Mouse (Mus musculus) heart, adult 8-10 months (tissue): Measurements from ENCODE around the gene Olfr1346. TPM values are rescaled to one million over a fixed set of nuclear protein-coding genes. Genes with fewer than 3 reads are reported as not detected.
"Not testable (repeated sequence)": the region's sequence is repeated elsewhere in the genome, so short reads cannot be mapped to it uniquely, and the experiment has no call there.

Source experiments
- DNase-seq: peaks from one replicate; pipeline ENCODE4 v3.0.0; 2022; ENCODE audit warnings: low spot score
- total RNA-seq, 4 experiments: library from RNA; stranded (reverse); gene quantifications; 2 replicates each; pipeline ENCODE4 v1.2.4; 2022

The Olfr1346 gene
- not detected for total RNA-seq

DNA sequence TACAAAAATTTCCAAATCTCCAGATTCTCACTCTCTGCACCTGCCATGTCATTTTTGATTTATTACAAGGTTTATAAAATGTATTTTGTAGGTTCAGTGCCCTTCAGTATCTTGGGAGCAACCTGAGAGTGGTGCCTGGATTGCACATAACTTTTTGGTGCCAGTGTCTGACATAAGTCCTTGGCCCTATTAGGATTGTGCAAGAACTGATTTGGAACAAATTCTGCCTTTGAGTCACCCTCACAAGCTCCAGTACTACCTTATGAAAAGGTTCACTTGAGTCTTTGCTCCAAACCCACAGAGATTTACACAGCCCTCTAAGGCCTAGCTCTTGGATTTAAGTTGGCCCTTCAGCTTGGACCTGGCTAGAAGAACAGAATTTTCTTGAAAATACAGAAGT, at the start of gene Olfr1346:
Gene Olfr1346, plus strand, starts transcription at position 151 of the 400 bp plus-strand sequence.
- DNase-seq, result no peak

- DNase-seq, result no peak
Observed at GRCm38 (mm10) chr7:6419894-6420293, 47.0 kb upstream of the Olfr1346 start.

DNA sequence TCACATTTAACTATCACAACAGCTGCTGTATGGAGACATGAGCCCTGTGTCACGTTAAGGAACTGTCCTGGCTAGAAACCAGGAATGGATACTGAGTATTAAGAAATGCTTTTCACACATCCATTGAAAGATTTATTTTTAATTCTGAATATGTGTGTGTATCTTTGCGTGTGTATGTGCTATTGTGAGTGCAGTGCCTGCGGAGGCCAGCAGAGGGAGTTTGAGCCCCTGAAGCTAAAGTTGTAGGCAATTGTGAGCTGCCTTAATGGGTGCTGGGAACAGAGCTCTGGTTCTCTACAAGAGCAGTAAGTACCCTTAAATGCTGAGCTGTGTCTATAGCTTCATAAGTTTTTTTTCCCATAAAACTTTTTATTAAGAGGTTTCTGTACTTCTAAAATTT, 37.5 kb upstream of the Olfr1346 start:
- no peak for DNase-seq

- DNase-seq, result peak; percentile 10
Observed at GRCm38 (mm10) chr7:6430342-6430741, 36.6 kb upstream of the Olfr1346 start.

DNA sequence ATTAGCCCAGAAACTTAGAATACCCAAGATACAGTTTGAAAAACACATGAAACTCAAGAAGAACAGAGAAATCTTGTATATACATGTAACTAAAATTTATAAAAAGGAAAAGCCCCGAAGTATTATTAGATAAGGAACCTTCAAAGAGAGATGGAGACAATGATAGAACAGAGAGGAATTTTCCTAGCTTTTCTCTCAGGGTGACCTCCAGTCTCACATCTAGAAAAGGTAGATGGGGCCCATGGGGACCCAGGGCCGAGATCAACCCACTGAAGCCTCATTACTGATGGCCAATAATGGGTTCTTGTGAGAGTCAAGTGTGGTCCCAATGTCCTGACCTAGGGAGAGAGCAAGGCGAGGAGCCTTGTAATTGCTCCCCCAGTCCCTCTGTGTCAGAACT, 28.5 kb upstream of the Olfr1346 start, which contains the start of gene Olfr1344:
Gene Olfr1344, plus strand, starts transcription at position 301 of the 400 bp plus-strand sequence.
- no peak for DNase-seq

DNA sequence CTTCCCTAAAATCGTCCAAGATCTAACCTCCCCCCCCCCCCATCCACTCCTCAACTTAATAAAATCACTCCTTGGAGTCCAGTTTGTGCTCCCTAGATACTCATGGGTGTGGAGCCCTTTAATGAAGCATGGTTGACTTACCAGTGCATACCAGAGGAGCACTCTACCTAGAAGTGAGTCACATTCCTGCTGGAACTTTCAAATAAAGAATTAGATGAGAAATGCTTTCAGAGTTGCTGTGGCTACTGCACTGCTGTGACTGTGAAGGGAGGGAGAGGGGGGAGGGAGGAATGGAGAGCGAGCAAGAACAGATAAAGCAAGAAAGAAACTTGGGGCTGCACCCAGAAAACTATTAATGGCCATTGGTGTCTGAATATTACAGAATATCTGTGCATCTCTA, 25.7 kb upstream of the Olfr1346 start:
- no peak for DNase-seq

GRCm38 (mm10) chr7:6447771-6448170, 19.1 kb upstream of the Olfr1346 start:
- DNase-seq, result no peak

DNA sequence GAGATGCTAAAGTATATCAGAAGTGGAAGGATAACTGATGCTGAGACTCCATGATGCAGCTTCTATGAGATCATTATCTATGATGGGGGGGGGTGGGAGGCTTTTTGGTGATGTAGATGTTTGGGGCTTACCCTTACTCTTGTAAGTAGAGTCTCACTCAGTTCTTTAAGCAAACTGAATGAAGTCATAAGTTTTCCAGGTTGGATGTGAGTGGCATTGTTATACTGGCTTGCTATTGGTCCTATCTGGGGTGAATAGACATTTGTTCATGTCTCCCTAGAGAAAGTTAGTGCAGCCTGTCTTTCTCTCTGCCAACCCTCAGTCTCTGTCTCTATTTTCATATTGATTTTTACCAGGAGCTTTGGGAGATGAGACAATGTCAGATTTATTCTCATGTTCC, 11.0 kb upstream of the Olfr1346 start, which contains the start of gene Olfr1336:
Gene Olfr1336, plus strand, starts transcription at position 301 of the 400 bp plus-strand sequence.
- no peak for DNase-seq

GRCm38 (mm10) chr7:6456399-6456798, 10.5 kb upstream of the Olfr1346 start:
- DNase-seq, result no peak

DNA sequence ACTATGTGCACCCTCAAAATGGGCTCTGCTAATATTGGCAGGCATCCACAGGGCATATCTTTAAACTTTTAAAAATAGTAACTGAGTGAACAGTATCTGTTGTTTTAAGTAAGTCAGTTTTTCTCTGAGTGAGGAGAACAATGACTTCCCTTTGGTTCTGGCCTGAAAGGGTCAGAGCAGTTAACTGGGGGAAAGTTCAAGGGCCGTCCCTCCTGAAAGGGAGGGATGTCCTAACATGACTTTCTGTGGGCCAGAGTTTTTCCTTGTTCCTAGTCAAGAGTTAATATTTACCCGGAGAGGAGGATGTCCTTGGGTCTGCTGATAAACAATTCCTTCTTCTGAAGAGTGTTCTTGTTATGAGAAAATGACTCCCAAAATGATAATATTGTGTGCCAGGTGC, 10.7 kb downstream of the Olfr1346 start:
- DNase-seq, result not testable (repeated sequence)

GRCm38 (mm10) chr7:6486841-6487240, 19.9 kb downstream of the Olfr1346 start, which contains the start of gene Olfr5:
Gene Olfr5, minus strand, starts transcription at chr7:6486941.
- DNase-seq, result no peak

- no peak for DNase-seq
Observed at GRCm38 (mm10) chr7:6499655-6500054, 32.8 kb downstream of the Olfr1346 start, which contains the start of gene Olfr1347. Gene Olfr1347, minus strand, starts transcription at chr7:6499755.

DNA sequence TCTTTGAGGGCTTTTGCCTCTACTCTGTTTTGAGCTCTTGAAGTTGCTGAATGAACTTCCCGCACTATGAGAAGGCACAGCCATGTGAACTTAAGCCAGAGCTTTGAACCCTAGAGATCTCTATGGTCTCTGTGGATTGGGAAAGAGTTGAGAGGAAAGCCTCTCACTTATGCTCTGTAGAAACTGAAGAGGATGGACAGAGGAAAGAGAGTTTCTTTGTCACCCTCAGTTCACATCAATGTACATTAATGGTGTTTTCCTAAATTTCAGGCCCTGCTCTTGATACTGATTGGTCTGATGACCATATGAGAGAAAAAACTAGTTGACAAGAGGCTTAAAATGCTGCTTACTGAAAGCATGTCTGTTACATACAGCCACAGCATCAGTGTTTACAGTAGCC, 41.7 kb downstream of the Olfr1346 start, which contains the start of gene Olfr1348:
Gene Olfr1348, minus strand, starts transcription at position 101 of the 400 bp plus-strand sequence.
- no peak for DNase-seq

GRCm38 (mm10) chr7:6521666-6522065, 54.8 kb downstream of the Olfr1346 start:
- no peak for DNase-seq

DNA sequence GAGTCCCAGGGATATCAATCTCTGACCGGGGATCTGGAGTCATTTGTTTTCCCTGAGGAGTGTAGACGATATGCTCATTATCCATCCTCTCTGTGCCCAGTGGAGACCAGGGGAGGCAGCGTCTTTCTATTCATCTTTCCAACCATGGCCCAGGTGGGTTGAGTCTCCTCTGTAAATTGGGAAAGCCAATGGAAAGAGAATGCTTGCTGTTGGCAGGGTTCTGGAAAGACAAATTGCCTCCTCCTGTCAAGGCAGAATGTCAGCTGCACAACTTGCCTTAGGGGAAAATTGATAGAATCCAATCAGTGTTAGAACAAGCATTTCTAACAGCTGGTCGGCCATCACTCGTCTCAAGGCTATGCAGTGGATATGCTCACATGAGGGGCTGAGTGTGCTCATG, 55.9 kb downstream of the Olfr1346 start, which contains the start of gene Olfr1349:
Gene Olfr1349, minus strand, starts transcription at position 101 of the 400 bp plus-strand sequence.
- no peak for DNase-seq

- no peak for DNase-seq
Observed at GRCm38 (mm10) chr7:6525001-6525400, 58.1 kb downstream of the Olfr1346 start.

- no peak for DNase-seq
Observed at GRCm38 (mm10) chr7:6526141-6526540, 59.2 kb downstream of the Olfr1346 start.

Other genes with a start within 250 kb of the Olfr1346 start
- not detected for gene Zscan5b, start 244.8 kb upstream of the Olfr1346 start, total RNA-seq
- gene Epp13, start 214.4 kb upstream of the Olfr1346 start, total RNA-seq, result not detected
- gene Zfp667, start 180.5 kb upstream of the Olfr1346 start, total RNA-seq, result 1 to 10 TPM; 2.9 to 4.9 (median 4.2) TPM
- 1 to 10 TPM; 1.7 to 3.2 (median 1.9) TPM for gene Zfp583, start 135.8 kb upstream of the Olfr1346 start, total RNA-seq
- gene Gm3854, start 123.3 kb upstream of the Olfr1346 start, total RNA-seq, result under 1 TPM; 0.17 to 0.44 (median 0.32) TPM
- 1 to 10 TPM; 2.2 to 3.8 (median 2.9) TPM for gene Zfp78, start 103.8 kb upstream of the Olfr1346 start, total RNA-seq
- gene Zfp28, start 83.8 kb upstream of the Olfr1346 start, total RNA-seq, result 1 to 10 TPM; 2.2 to 5.0 (median 3.2) TPM
- gene Smim17, start 68.4 kb upstream of the Olfr1346 start, total RNA-seq, result not detected
- gene Gm20715, start 56.8 kb upstream of the Olfr1346 start, total RNA-seq, result not detected
- not detected for gene Olfr1344, start 28.4 kb upstream of the Olfr1346 start, total RNA-seq
- not detected for gene Olfr1336, start 10.9 kb upstream of the Olfr1346 start, total RNA-seq
- not detected for gene Olfr5, start 19.8 kb downstream of the Olfr1346 start, total RNA-seq
- not detected for gene Olfr1347, start 32.7 kb downstream of the Olfr1346 start, total RNA-seq
- not detected for gene Olfr1348, start 41.6 kb downstream of the Olfr1346 start, total RNA-seq
- gene Olfr1349, start 55.8 kb downstream of the Olfr1346 start, total RNA-seq, result not detected
- not detected for gene Olfr1350, start 97.7 kb downstream of the Olfr1346 start, total RNA-seq
- 1 to 10 TPM; 2.3 to 4.0 (median 3.2) TPM for gene Zim1, start 229.3 kb downstream of the Olfr1346 start, total RNA-seq